Comparison of ENCODE assay signal across 19 mouse cellular contexts in the genomic region with DNA sequence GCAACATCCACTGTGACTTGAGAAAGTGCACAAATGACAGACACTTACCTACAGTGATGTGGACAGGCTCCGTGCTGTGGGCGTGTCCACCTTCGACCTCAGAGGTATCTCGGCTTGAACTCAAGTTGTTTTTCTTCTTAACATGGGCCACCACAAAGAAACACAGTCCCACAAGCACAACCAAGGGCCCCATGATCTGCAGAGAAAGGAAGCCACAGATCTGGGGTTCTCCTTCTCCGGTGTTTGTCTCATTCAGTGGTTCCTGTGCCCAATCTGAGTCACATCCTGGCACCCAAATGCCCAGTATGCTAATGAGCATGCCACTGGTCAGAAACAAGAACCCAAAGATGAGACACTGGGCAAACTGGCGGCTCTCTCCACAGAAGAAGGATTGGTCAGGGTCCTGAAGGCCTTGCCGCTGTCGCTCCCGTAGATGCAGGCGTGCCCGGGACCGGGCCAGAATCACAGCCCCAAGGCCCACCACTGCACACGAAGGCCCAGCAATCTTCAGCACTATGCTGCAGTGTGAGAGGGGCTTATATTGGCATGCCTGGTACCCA. TPM values are rescaled to one million over a fixed set of nuclear protein-coding genes. Genes with fewer than 3 reads are reported as not detected.
DNase-seq lines count a peak whose midpoint lies in the region; ATAC-seq lines count a peak whose summit lies in the region.
"Had no signal": no experiment of that assay in that cellular context is flagged by ENCODE, and none has a peak within 500 bp of the region (broad histone marks: within the 10 kb centered on the region; RNA-seq: fewer than 3 reads in every experiment).

No protein-coding gene starts in this region.

- no peaks in the 10 kb centered on the region for H3K36me3 ChIP-seq in intestine, embryonic 14.5 days (ENCODE audit: control insufficient read depth, insufficient read depth, low read length)
- H3K36me3 ChIP-seq in hindbrain, embryonic 14.5 days (replicated peaks; ENCODE audit: control insufficient read depth, insufficient read depth), result no peaks in the 10 kb centered on the region
- no peaks in the 10 kb centered on the region for H3K36me3 ChIP-seq in heart, embryonic 12.5 days
- H3K36me3 ChIP-seq: limb, embryonic 13.5 days had no signal

- peak; percentile 25 for DNase-seq in layer of hippocampus, adult 9-11 months
- DNase-seq in layer of hippocampus, postnatal 10 days (ENCODE audit: low spot score in 2 of 2), result no peak
- DNase-seq in CD4-positive helper T cell, adult 2 months (ENCODE audit: low read depth, low spot score), result peak; percentile 71
- peak; percentile 38 for DNase-seq in intestine, embryonic 14.5 days (ENCODE audit: low spot score)
- peak; percentile 40 to 69 for DNase-seq in natural killer cell, adult 2 months (ENCODE audit: low spot score in 2 of 2)
- no peak for DNase-seq in hindbrain, embryonic 14.5 days (ENCODE audit: low spot score)
- DNase-seq in embryo, embryonic 10.5 days (ENCODE audit: low spot score), result no peak
- DNase-seq: cerebellum, postnatal 14 days; gastrocnemius, postnatal 10 days; kidney, adult 18-20 months; liver, postnatal 0 days; thymus, adult 18-20 months had no signal

- H3K9me3 ChIP-seq in intestine, embryonic 14.5 days (ENCODE audit: control insufficient read depth, low read length), result no peaks in the 10 kb centered on the region
- no peaks in the 10 kb centered on the region for H3K9me3 ChIP-seq in hindbrain, embryonic 14.5 days (ENCODE audit: control insufficient read depth, low read length)
- H3K9me3 ChIP-seq in heart, embryonic 12.5 days (replicated peaks), result no peaks in the 10 kb centered on the region
- H3K9me3 ChIP-seq: limb, embryonic 13.5 days had no signal

- 84% methylated on average over 13 of the region's 13 CpGs for WGBS in intestine, embryonic 14.5 days
- 90% methylated on average over 13 of the region's 13 CpGs for WGBS in hindbrain, embryonic 14.5 days
- WGBS in heart, embryonic 12.5 days, result 91% methylated on average over 13 of the region's 13 CpGs

- no peak overlapping the region for H3K27ac ChIP-seq in intestine, embryonic 14.5 days (ENCODE audit: low read depth)
- no peak overlapping the region for H3K27ac ChIP-seq in hindbrain, embryonic 14.5 days
- H3K27ac ChIP-seq in heart, embryonic 12.5 days (ENCODE audit: poor library complexity, severe bottlenecking), result no peak overlapping the region
- H3K27ac ChIP-seq: limb, embryonic 13.5 days had no signal

- H3K4me1 ChIP-seq in intestine, embryonic 14.5 days (replicated peaks; ENCODE audit: control insufficient read depth, insufficient read depth, low read length), result peaks cover 7% of the 10 kb centered on the region
- H3K4me1 ChIP-seq in hindbrain, embryonic 14.5 days (replicated peaks; ENCODE audit: control insufficient read depth, insufficient read depth, low read length), result peaks cover 12% of the 10 kb centered on the region
- peaks cover 32% of the 10 kb centered on the region for H3K4me1 ChIP-seq in heart, embryonic 12.5 days (replicated peaks)

- no peak for ATAC-seq in intestine, embryonic 14.5 days (replicated peaks; ENCODE audit: low FRiP score, low TSS enrichment, low read depth)
- ATAC-seq in hindbrain, embryonic 14.5 days (ENCODE audit: low FRiP score), result no peak
- ATAC-seq in heart, embryonic 12.5 days (ENCODE audit: insufficient number of reproducible peaks, low FRiP score), result no peak
- ATAC-seq: liver, postnatal 0 days had no signal

- peaks cover 18% of the 10 kb centered on the region for H3K27me3 ChIP-seq in intestine, embryonic 14.5 days (replicated peaks; ENCODE audit: control insufficient read depth, insufficient read depth, low read length)
- peaks cover 22% of the 10 kb centered on the region for H3K27me3 ChIP-seq in hindbrain, embryonic 14.5 days (ENCODE audit: control insufficient read depth, insufficient read depth, low read length)
- H3K27me3 ChIP-seq in heart, embryonic 12.5 days (replicated peaks), result peaks cover 43% of the 10 kb centered on the region
- H3K27me3 ChIP-seq: CH12.LX had no signal

- H3K9ac ChIP-seq in intestine, embryonic 14.5 days (ENCODE audit: low read length), result no peak overlapping the region
- H3K9ac ChIP-seq in hindbrain, embryonic 14.5 days, result no peak overlapping the region
- no peak overlapping the region for H3K9ac ChIP-seq in heart, embryonic 12.5 days
- H3K9ac ChIP-seq: limb, embryonic 13.5 days; liver, postnatal 0 days had no signal

- H3K4me3 ChIP-seq in intestine, embryonic 14.5 days (ENCODE audit: low read depth, low read length), result peak overlapping the region; percentile 8; the same call in 1 of the 2 replicates
- no peak overlapping the region for H3K4me3 ChIP-seq in hindbrain, embryonic 14.5 days (replicated peaks; ENCODE audit: low read length)
- no peak overlapping the region for H3K4me3 ChIP-seq in heart, embryonic 12.5 days
- H3K4me3 ChIP-seq: limb, embryonic 13.5 days had no signal

- H3K4me2 ChIP-seq in intestine, embryonic 14.5 days (ENCODE audit: low read length), result peak overlapping the region; percentile 67; the same call in 1 of the 2 replicates
- no peak overlapping the region for H3K4me2 ChIP-seq in hindbrain, embryonic 14.5 days (replicated peaks)
- no peak overlapping the region for H3K4me2 ChIP-seq in heart, embryonic 12.5 days
- H3K4me2 ChIP-seq: heart, embryonic 11.5 days; limb, embryonic 13.5 days had no signal

RNA-seq across cellular contexts. Expression of a gene that starts 2.6 kb away (rescaled TPM):
- total RNA-seq in layer of hippocampus, postnatal 10 days (2021), result not detected
- polyA plus RNA-seq in intestine, embryonic 14.5 days (2014; fragmentation: Nextera tagmentation; extraction: Ambion mirVana), result 18.1 and 19.7 TPM in 2 replicates
- not detected in 2 replicates for polyA plus RNA-seq in hindbrain, embryonic 14.5 days (2014; fragmentation: Nextera tagmentation; extraction: Ambion mirVana)
- 0.93 and 1.4 TPM in 2 replicates for polyA plus RNA-seq in heart, embryonic 12.5 days (2016; fragmentation: Nextera tagmentation; extraction: Ambion mirVana)
- total RNA-seq: CH12.LX had no signal
- polyA plus RNA-seq: embryonic facial prominence, embryonic 11.5 days had no signal

RNA-seq across cellular contexts. Expression of a gene that starts 54.8 kb away (rescaled TPM):
- total RNA-seq in layer of hippocampus, postnatal 10 days (2021), result not detected
- 0.15 and 0.20 TPM in 2 replicates for polyA plus RNA-seq in intestine, embryonic 14.5 days (2014; fragmentation: Nextera tagmentation; extraction: Ambion mirVana)
- polyA plus RNA-seq in hindbrain, embryonic 14.5 days (2014; fragmentation: Nextera tagmentation; extraction: Ambion mirVana), result not detected in 2 replicates
- not detected in 2 replicates for polyA plus RNA-seq in heart, embryonic 12.5 days (2016; fragmentation: Nextera tagmentation; extraction: Ambion mirVana)
- total RNA-seq: CH12.LX; gastrocnemius, postnatal 10 days; hematopoietic stem cell, adult 5-6 weeks had no signal
- polyA plus RNA-seq: embryonic facial prominence, embryonic 11.5 days; limb, embryonic 13.5 days; liver, postnatal 0 days; urinary bladder, adult 2 months had no signal

Comparison
In these comparisons a context has a peak if more than half of its experiments do, and no peak if none do; other contexts are left out.
1. DNase-seq: peak in layer of hippocampus, adult 9-11 months (single experiment), CD4-positive helper T cell, adult 2 months (single experiment), intestine, embryonic 14.5 days (single experiment) and natural killer cell, adult 2 months (2 of 2); none in layer of hippocampus, postnatal 10 days (0 of 2), hindbrain, embryonic 14.5 days (single experiment) and embryo, embryonic 10.5 days (single experiment).